Mouse (Mus musculus) hindbrain, embryonic 10.5 days (tissue): Measurements from ENCODE around the gene Trim30b. TPM values are rescaled to one million over a fixed set of nuclear protein-coding genes. Genes with fewer than 3 reads are reported as not detected.
"Not testable (repeated sequence)": the region's sequence is repeated elsewhere in the genome, so short reads cannot be mapped to it uniquely, and the experiment has no call there.

Source experiments
- DNase-seq: peaks from one replicate; pipeline ENCODE4 v3.0.0-alpha.2; 2017; ENCODE audit warnings: low spot score
- H3K27ac ChIP-seq: fragments of 300-500 bp; sonication (generic); 2 replicates; pipeline ENCODE4 v1.5.1; 2016; ENCODE audit warnings: mild to moderate bottlenecking, moderate library complexity
- H3K27me3 ChIP-seq: fragments of 300-500 bp; sonication (generic); 2 replicates; pipeline ENCODE4 v1.6.1; 2016; ENCODE audit warnings: mild to moderate bottlenecking; ENCODE audit not compliant: poor library complexity, insufficient read depth, severe bottlenecking
- H3K36me3 ChIP-seq: fragments of 300-500 bp; sonication (generic); 2 replicates; pipeline ENCODE4 v1.6.1; 2016; ENCODE audit warnings: mild to moderate bottlenecking, moderate library complexity
- H3K4me1 ChIP-seq: fragments of 300-500 bp; sonication (generic); replicated peaks from 2 replicates; pipeline ENCODE4 v1.6.1; 2016; ENCODE audit warnings: mild to moderate bottlenecking
- H3K4me3 ChIP-seq: fragments of 300-500 bp; sonication (generic); 2 replicates; pipeline ENCODE4 v1.5.1; 2016; ENCODE audit warnings: mild to moderate bottlenecking, moderate library complexity
- H3K9me3 ChIP-seq: fragments of 300-500 bp; sonication (generic); 2 replicates; pipeline ENCODE4 v1.6.1; 2016; ENCODE audit warnings: mild to moderate bottlenecking, moderate library complexity
- WGBS: fragments of 180-500 bp; shearing (Covaris S2); methylation state at CpG from one replicate; pipeline ENCODE4 v1.1.7; 2016; 5-methylcytosine and 5-hydroxymethylcytosine counted together
- polyA plus RNA-seq: library from polyadenylated mRNA; unstranded; fragments of >200 nt; fragmentation: Nextera tagmentation; extraction: Ambion mirVana; gene quantifications from 2 replicates; pipeline ENCODE4 v1.2.1, GENCODE M21; 2016

Gene Trim30b
- not detected in 2 replicates for polyA plus RNA-seq

GRCm38 (mm10) chr7:104369736-104370414, at the start of gene Trim30b:
Trim30b (minus strand) TSS chr7:104369884.
- H3K4me1 ChIP-seq = no peaks in the 10 kb centered on the region
- no peaks in the 10 kb centered on the region for H3K36me3 ChIP-seq
- DNase-seq = no peak
- H3K4me3 ChIP-seq = no peak within 1 kb of the TSS
- H3K27ac ChIP-seq = no peak within 1 kb of the TSS
- H3K9me3 ChIP-seq = no peaks in the 10 kb centered on the region
- H3K27me3 ChIP-seq = no peaks in the 10 kb centered on the region
- WGBS = 61% methylated on average over 1 of the region's 1 CpGs

GRCm38 (mm10) chr7:104404460-104404950, 34.8 kb upstream of the Trim30b start:
- no peak overlapping the region for H3K27ac ChIP-seq
- H3K4me3 ChIP-seq = no peak overlapping the region
- WGBS = 97% methylated on average over 3 of the region's 3 CpGs
- no peaks in the 10 kb centered on the region for H3K27me3 ChIP-seq
- H3K36me3 ChIP-seq = no peaks in the 10 kb centered on the region
- H3K9me3 ChIP-seq = no peaks in the 10 kb centered on the region
- no peaks in the 10 kb centered on the region for H3K4me1 ChIP-seq
- no peak for DNase-seq

- no peak overlapping the region for H3K4me3 ChIP-seq
These were observed 31.5 kb upstream of the Trim30b start for GRCm38 (mm10) chr7:104401140-104401539.

GRCm38 (mm10) chr7:104400698-104401097, 31.0 kb upstream of the Trim30b start, which contains the start of gene Trim30c:
Trim30c (minus strand) TSS chr7:104400837.
- Histone ChIP-seq H3K27me3 (no peaks in the 10 kb centered on the region), H3K4me1 (no peaks in the 10 kb centered on the region), H3K9me3 (no peaks in the 10 kb centered on the region), H3K4me3 (no peak within 1 kb of the TSS), H3K36me3 (no peaks in the 10 kb centered on the region), H3K27ac (no peak within 1 kb of the TSS)
- WGBS = 80% methylated on average over 1 of the region's 1 CpGs
- DNase-seq = no peak

More at GRCm38 (mm10) chr7:104401140-104401539, 31.5 kb upstream of the Trim30b start:
- Histone ChIP-seq H3K27me3 (no peaks in the 10 kb centered on the region), H3K36me3 (no peaks in the 10 kb centered on the region), H3K9me3 (no peaks in the 10 kb centered on the region), H3K4me1 (no peaks in the 10 kb centered on the region), H3K27ac (no peak overlapping the region)
- no peak for DNase-seq

- WGBS = 79% methylated on average over 1 of the region's 1 CpGs
- H3K36me3 ChIP-seq = no peaks in the 10 kb centered on the region
- H3K27me3 ChIP-seq = no peaks in the 10 kb centered on the region
These were observed 28.8 kb upstream of the Trim30b start for GRCm38 (mm10) chr7:104398492-104398891.

GRCm38 (mm10) chr7:104366339-104366738, 3.3 kb downstream of the Trim30b start:
- H3K4me1 ChIP-seq = no peaks in the 10 kb centered on the region
- H3K27me3 ChIP-seq = no peaks in the 10 kb centered on the region
- H3K9me3 ChIP-seq = no peaks in the 10 kb centered on the region
- no peak overlapping the region for H3K27ac ChIP-seq
- no peak for DNase-seq
- no peak overlapping the region for H3K4me3 ChIP-seq
- no peaks in the 10 kb centered on the region for H3K36me3 ChIP-seq

More at GRCm38 (mm10) chr7:104398492-104398891, 28.8 kb upstream of the Trim30b start:
- Histone ChIP-seq H3K4me3 (no peak overlapping the region), H3K9me3 (no peaks in the 10 kb centered on the region), H3K27ac (no peak overlapping the region), H3K4me1 (no peaks in the 10 kb centered on the region)
- DNase-seq = no peak

- Histone ChIP-seq H3K9me3 (no peaks in the 10 kb centered on the region), H3K27me3 (no peaks in the 10 kb centered on the region), H3K27ac (no peak overlapping the region), H3K4me1 (no peaks in the 10 kb centered on the region), H3K36me3 (no peaks in the 10 kb centered on the region), H3K4me3 (peak overlapping the region; percentile 45; the same call in 1 of the 2 replicates)
- whole genome bisulfite sequencing = 81% methylated on average over 2 of the region's 2 CpGs
- DNase-seq = no peak
These were observed 16.1 kb downstream of the Trim30b start for GRCm38 (mm10) chr7:104353600-104353967.

GRCm38 (mm10) chr7:104352717-104353599, 16.7 kb downstream of the Trim30b start, which contains the start of gene Trim12c:
Trim12c (minus strand) TSS chr7:104353362.
- Histone ChIP-seq H3K4me3 (peak within 1 kb of the TSS; percentile 45), H3K27me3 (no peaks in the 10 kb centered on the region), H3K27ac (peak within 1 kb of the TSS; percentile 53; the same call in 1 of the 2 replicates), H3K36me3 (no peaks in the 10 kb centered on the region), H3K4me1 (no peaks in the 10 kb centered on the region), H3K9me3 (no peaks in the 10 kb centered on the region)
- 9% methylated on average over 14 of the region's 14 CpGs for WGBS
- DNase-seq = peak; percentile 57

GRCm38 (mm10) chr7:104348043-104348442, 21.6 kb downstream of the Trim30b start:
- not testable (repeated sequence) for H3K4me3 ChIP-seq, H3K27me3 ChIP-seq, H3K36me3 ChIP-seq, DNase-seq, H3K4me1 ChIP-seq, H3K27ac ChIP-seq, H3K9me3 ChIP-seq
- 93% methylated on average over 4 of the region's 4 CpGs for WGBS

GRCm38 (mm10) chr7:104340744-104341143, 28.9 kb downstream of the Trim30b start:
- not testable (repeated sequence) for H3K27ac ChIP-seq, DNase-seq, H3K4me1 ChIP-seq, H3K27me3 ChIP-seq, H3K9me3 ChIP-seq, H3K36me3 ChIP-seq, H3K4me3 ChIP-seq
- 81% methylated on average over 4 of the region's 4 CpGs for whole genome bisulfite sequencing

- 90% methylated on average over 3 of the region's 3 CpGs for WGBS
- not testable (repeated sequence) for H3K36me3 ChIP-seq, H3K27ac ChIP-seq, H3K27me3 ChIP-seq, H3K9me3 ChIP-seq, H3K4me3 ChIP-seq, DNase-seq, H3K4me1 ChIP-seq
These were observed 34.1 kb downstream of the Trim30b start for GRCm38 (mm10) chr7:104335547-104335946.

- H3K4me3 ChIP-seq = not testable (repeated sequence)
- 88% methylated on average over 2 of the region's 2 CpGs for WGBS
These were observed 40.5 kb downstream of the Trim30b start, which contains the start of gene Trim34b for GRCm38 (mm10) chr7:104329171-104329570. Trim34b (plus strand) TSS chr7:104329471.

GRCm38 (mm10) chr7:104322028-104322427, 47.7 kb downstream of the Trim30b start:
- Histone ChIP-seq H3K27me3 (no peaks in the 10 kb centered on the region), H3K9me3 (no peaks in the 10 kb centered on the region), H3K36me3 (no peaks in the 10 kb centered on the region), H3K4me3 (no peak overlapping the region), H3K27ac (no peak overlapping the region), H3K4me1 (no peaks in the 10 kb centered on the region)
- WGBS = 90% methylated on average over 9 of the region's 9 CpGs
- no peak for DNase-seq

More at GRCm38 (mm10) chr7:104329171-104329570, 40.5 kb downstream of the Trim30b start, which contains the start of gene Trim34b:
- not testable (repeated sequence) for H3K9me3 ChIP-seq, H3K27me3 ChIP-seq, H3K4me1 ChIP-seq, H3K27ac ChIP-seq, DNase-seq, H3K36me3 ChIP-seq
